Comparison of ENCODE assay signal across 1 mouse cellular context in the genomic region with DNA sequence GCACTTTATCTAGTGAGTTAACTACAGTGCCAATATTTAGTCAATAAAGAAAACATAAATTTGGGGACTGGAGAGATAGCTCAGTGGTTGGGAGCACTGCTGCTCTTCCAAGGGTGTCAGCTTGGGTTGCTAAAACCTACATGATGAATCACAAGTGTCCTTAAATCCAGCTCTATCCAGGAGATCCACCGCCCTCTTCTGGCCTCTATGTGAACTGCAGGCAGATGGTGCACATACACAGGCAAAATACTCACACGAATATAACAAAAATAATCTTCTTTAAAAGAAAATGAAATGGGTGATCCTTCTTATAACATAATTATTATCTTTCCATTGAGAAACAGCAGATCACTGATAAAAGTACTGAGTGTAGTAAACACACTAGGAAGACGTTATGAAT.
TF ChIP-seq lines count a peak whose summit lies in the region.

No protein-coding gene starts in this region.

TF ChIP-seq in MEL, 35 proteins besides CTCF, POLR2A, EP300 and RAD21 (continued from another document):
- TF ChIP-seq MYB (IDR thresholded peaks at IDR 0.05; ENCODE audit: low read depth, low read length) (no peak), KAT2A (conservative IDR thresholded peaks at IDR 0.05; ENCODE audit: low read depth, low read length) (no peak)
